Mouse (Mus musculus): ENCODE data around the gene Satb1.

The Satb1 gene

GRCm38 (mm10) chr17:51814301-51814700 lies 18.8 kb downstream of the Satb1 start:
- DNase-seq (ENCODE audit: low spot score), result no peak

DNA sequence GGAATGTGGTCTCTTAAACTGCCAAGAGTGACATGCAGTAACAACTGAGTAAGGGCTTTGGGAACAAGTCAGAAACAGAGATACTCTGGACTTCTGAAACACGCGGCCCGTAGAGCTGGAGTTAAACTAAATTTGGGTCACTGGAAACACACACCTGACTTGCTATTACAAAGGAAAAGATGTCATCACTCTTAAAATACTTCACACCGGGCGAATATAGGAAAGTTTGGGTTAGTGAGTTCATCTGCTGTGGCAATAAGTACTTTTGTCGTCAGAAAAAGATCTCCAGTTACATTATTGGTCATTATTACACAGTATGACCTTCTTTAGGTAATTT lies 19.3 kb downstream of the Satb1 start:
- DNase-seq (ENCODE audit: low spot score), result no peak

DNA sequence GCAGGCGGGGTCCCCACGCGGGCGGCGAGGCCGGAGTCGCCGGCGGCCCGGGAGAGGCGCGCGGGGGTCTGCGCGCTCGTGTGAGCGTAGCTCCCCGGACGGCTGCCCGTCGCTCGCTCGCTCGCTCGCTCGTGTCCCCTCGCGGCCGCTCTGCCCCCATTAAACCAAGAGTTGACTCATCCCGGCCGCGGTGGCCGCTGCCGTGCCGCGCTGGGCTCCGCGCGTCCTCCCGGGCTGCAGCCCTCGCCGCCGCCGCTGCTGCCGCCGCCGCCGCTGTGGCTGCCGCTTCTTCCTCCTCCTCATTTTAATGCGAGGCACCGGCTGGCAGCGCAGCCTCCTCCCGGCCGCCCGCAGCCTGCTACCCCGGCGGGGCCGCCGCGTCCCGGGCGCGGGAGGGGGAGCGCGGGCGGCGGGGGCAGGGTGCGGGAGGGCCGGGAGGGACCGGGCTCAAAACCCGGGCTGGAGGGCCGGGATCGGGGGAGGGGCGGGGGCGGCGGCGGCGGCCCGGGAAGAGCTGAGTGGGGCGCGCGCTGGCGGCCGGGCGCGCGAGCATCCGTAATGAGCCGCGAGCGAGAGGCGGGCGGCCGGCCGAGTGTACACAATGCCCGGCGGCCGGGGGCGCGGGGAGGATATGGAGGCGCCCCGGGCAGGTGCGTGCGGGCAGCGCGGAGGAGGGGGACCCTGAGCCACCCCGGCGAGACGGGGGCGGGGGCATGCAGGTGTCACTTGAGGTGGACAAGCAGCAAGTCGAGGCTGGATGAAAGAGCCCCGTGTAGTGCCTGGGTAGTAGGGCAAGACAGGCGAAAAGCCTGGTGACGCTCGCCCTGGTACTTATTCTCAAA lies 19.9 kb downstream of the Satb1 start:
- no peak for DNase-seq (ENCODE audit: low spot score)

DNA sequence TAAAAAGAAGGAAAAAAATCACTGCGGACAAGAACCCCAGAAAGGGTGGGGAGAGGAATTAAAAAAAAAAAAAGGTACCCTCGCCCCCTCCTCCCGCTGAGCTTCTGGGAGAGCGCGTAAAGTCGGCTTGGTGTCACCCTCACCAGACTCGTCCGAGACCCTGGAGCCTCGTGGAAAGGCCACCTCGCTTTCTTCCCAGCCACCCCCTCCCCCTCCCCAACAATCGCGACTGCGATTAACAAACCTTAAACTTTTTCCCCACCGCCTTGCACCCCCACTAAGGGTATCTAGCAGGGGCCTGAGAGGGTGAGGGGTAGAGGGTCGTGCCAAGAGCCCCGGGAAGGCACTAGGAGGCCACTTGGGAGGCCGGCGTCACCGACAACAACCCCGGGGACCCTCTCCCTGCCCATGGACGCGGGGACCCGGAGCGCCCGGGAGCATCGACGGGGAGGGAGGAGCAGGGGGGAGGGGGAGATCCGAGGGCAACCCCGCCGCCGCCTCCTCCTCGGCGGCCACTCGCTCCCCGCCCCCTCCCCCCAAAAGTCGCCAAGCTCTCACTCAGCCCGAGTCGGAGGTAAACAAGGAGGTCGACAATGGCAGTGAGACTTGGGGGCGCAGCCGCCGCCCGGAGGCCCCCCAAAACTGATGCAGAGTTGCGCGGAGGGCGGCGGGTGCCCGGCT lies 20.7 kb downstream of the Satb1 start:
- no peak for DNase-seq (ENCODE audit: low spot score)

GRCm38 (mm10) chr17:51811911-51812260 lies 21.2 kb downstream of the Satb1 start:
- no peak for DNase-seq (ENCODE audit: low spot score)

DNA sequence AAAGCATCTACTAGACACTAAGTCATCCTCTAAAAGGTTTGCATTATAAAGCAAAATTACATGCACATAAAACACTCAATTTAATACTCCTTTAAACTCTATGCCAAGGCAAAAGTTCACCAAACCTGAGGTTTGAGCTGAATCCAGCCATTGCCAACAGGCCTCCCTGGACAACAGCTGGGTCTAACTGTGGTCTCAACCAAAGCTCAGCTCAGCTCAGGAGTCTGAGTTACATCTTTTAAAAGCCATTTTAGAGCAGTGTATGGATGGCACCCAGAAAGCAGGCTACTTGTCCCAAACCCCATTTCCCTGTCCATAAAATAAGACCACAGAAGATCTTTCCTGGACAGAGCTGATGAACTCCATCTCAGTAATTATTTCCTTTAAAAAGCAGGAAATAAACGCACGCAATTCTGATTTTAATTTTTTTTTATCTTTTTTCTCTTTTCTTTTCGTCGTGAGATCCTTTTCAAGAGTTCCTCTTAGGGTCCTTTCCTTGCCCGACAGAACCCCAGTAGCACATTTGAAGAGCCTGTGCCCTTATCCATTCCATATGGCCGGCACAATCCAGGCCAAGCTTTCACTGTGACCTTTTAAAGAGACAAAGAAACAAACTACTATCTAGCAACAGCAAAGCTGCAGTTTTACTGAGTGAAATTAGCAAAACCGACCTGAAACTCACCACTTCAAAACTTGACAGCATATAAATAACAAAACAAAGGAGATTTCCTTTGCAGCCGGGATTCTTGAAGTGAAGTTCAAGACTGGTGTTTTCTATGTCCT lies 21.8 kb downstream of the Satb1 start:
- no peak for DNase-seq (ENCODE audit: low spot score)

- no peak for DNase-seq (ENCODE audit: low spot score)
Measured at GRCm38 (mm10) chr17:51807429-51807828, 25.7 kb downstream of the Satb1 start.

GRCm38 (mm10) chr17:51806124-51806960 lies 26.7 kb downstream of the Satb1 start:
- DNase-seq (ENCODE audit: low spot score), result no peak

DNA sequence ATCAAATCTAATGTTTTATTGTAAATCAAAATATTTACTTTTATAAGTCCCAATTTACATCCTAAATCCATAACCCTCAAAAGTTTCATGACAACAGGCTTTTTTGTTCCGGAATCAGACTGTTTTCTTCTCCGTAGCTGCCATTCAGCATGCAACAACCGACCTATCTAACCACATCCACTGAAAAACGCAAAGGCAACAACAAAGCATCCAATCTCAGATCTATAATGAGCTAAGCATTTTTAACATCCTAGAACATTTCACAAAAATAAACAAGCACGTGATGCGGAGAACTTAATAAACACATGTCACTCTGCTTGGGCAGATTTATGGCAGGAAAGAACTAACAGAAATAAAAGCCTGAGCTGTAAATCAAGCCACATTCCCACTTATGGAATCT lies 32.9 kb downstream of the Satb1 start:
- DNase-seq (ENCODE audit: low spot score), result no peak

GRCm38 (mm10) chr17:51796459-51796858 lies 36.6 kb downstream of the Satb1 start:
- DNase-seq (ENCODE audit: low spot score), result no peak

DNA sequence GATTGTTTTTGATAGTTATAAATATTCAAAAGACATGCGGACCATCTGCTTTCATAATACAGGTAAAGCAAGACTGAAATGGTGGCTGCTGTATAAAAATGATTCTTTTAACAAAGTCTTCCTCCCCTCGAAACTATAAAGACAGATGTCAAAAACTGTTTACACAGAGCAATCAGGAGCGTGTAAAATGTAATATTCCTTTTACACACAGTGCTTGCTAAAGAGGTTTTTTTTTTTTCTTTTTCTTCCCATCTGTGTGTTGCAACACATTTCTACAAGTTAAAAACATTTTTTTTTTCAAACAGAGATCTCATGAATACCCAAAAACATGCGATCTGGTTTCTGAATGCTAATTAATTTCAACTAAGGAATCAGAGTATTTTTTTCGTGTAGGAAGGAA lies 41.9 kb downstream of the Satb1 start:
- DNase-seq (ENCODE audit: low spot score), result no peak

DNA sequence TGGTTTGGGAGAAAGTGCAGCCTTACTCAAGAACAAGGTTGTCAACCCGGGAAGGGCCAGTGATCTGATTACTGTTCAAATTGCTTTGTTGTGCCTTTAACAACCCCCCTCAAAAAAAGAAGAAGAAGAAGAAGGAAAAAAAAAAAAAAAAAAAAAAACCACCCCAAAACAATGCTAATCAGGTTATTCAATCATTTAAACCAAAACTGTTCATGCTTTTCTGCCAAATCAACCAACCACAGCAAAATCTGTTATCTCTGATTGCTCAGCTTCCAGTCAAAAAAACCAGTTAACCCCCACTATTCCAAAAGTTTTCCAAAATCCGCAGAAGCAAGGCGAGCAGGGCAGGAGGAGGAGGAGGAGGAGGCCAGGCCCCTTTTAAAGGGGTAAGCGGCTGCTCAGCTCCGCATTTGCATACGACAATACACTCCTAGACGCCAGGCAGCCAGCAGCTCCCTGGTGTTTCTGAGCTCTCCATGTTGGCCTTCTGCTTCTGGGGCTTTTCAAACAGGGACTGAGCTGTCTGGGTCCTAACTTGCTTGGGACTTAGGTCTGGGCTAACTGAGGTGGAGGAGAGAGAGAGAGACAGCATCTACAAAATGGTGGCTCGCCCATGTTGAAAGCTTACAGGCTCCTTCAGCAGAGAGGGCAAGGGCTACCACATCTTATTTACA lies 42.6 kb downstream of the Satb1 start:
- DNase-seq (ENCODE audit: low spot score), result no peak

GRCm38 (mm10) chr17:51789777-51790176 lies 43.3 kb downstream of the Satb1 start:
- no peak for DNase-seq (ENCODE audit: low spot score)

GRCm38 (mm10) chr17:51789098-51789497 lies 44.0 kb downstream of the Satb1 start:
- DNase-seq (ENCODE audit: low spot score), result no peak

GRCm38 (mm10) chr17:51787955-51788354 lies 45.1 kb downstream of the Satb1 start:
- DNase-seq (ENCODE audit: low spot score), result no peak

GRCm38 (mm10) chr17:51786050-51786449 lies 47.0 kb downstream of the Satb1 start:
- DNase-seq (ENCODE audit: low spot score), result no peak

- DNase-seq (ENCODE audit: low spot score), result no peak
Measured at GRCm38 (mm10) chr17:51784935-51785334, 48.2 kb downstream of the Satb1 start.

- no peak for DNase-seq (ENCODE audit: low spot score)
Measured at GRCm38 (mm10) chr17:51783591-51784279, 49.4 kb downstream of the Satb1 start.

DNA sequence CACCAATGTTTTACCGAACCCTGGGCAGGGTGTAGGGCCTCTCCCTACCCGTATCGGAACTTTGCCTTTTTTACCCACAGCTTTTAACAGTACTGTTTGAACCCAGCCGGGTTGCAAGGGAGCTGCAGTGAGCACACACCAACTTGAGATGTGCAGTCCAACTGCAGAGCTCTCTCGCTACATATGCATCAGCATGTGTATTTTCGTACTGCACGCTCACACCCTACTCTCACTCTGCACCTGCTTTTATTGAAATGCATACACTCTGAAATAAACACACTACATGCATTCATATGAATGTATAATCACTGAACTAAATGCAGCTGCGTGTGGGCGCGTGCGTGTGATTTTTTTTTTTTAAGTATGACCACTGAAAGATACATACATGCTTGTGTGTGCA lies 53.1 kb downstream of the Satb1 start:
- DNase-seq (ENCODE audit: low spot score), result no peak

GRCm38 (mm10) chr17:51778961-51779360 lies 54.1 kb downstream of the Satb1 start:
- no peak for DNase-seq (ENCODE audit: low spot score)

DNA sequence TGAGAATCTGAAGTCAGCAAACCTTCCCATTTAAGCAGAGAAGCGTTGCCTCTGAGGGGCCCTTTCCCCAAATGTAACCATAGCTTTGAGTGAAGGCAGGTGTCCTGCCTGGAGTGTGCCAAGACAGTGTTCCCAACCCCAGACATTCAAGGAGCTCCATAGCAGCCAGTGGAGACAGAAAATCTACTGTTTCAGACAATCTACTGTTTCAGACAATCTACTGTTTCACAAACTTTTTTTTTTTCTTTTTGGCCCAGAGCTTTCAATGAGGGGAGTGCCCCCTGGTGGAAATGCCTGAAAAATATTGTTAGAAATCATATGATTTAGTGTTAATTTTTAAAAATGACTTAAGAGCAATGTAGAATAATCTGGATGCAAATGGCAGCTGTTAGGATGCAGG lies 55.3 kb downstream of the Satb1 start:
- no peak for DNase-seq (ENCODE audit: low spot score)
